Mouse (Mus musculus): ENCODE results near the gene Spg21. TPM values are rescaled to one million over a fixed set of nuclear protein-coding genes. Genes with fewer than 3 reads are reported as not detected.

The Spg21 gene
- polyA plus RNA-seq, 1 experiment = 34.3 TPM

DNA sequence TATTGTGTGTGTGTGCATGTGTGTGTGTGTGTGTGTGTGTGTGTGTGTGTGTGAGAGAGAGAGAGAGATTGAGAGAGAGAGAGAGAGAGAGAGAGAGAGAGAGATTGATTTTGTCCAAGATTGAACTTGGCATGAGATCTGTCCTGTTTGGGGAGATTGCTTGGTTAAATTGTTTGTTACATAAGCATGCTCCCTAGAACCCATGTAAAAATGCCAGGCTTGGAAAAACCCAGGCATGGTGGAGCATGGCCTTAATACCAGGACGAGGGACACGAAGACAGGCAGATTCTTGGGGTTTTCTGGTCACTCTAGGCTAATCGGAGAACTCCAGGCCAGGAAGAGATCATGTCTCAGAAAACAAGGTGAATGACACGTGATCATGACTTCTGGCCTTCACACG, 32.7 kb upstream of the Spg21 start:
- Histone ChIP-seq H3K27me3 (replicated peaks; ENCODE audit: control insufficient read depth, insufficient read depth, low read length) (no peaks in the 10 kb centered on the region), H3K36me3 (ENCODE audit: control insufficient read depth, insufficient read depth, low read length) (no peaks in the 10 kb centered on the region), H3K4me3 (ENCODE audit: insufficient read depth, low read depth, low read length) (no peak overlapping the region), H3K4me1 (ENCODE audit: control insufficient read depth, insufficient read depth, low read length) (peaks cover 17% of the 10 kb centered on the region), H3K27ac (ENCODE audit: insufficient read depth, low read depth, low read length) (peak overlapping the region; percentile 82)
- TF ChIP-seq CTCF (conservative IDR thresholded peaks at IDR 0.05; ENCODE audit: insufficient read depth, insufficient read length, low read depth, low read length) (no peak), POLR2A (IDR thresholded peaks at IDR 0.05; ENCODE audit: low read depth, low read length) (no peak)
- 57% methylated on average over 5 of the region's 5 CpGs for WGBS
- peak; percentile 47 for DNase-seq

DNA sequence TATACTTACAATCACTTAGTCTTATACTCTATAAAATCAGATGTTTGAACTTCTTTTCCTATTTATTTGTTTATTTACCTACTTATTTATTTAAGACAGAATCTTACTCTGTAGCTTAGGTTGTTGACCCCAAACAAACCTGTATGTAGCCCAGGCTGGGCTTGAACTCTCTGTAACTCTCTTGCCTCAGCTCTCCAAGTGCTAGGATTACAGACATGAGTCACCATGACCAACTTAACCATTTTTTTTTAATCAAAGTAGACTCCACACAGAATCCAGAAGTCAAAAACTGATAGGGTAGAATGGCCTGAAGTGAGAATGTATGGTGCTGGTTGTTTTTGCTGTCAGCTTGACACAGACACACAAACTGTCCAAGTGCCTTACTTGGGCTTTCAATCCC, 30.3 kb upstream of the Spg21 start:
- Histone ChIP-seq H3K4me1 (ENCODE audit: control insufficient read depth, insufficient read depth, low read length) (peaks cover 9% of the 10 kb centered on the region), H3K36me3 (ENCODE audit: control insufficient read depth, insufficient read depth, low read length) (no peaks in the 10 kb centered on the region), H3K4me3 (ENCODE audit: insufficient read depth, low read depth, low read length) (no peak overlapping the region), H3K27me3 (replicated peaks; ENCODE audit: control insufficient read depth, insufficient read depth, low read length) (no peaks in the 10 kb centered on the region), H3K27ac (ENCODE audit: insufficient read depth, low read depth, low read length) (no peak overlapping the region)
- TF ChIP-seq CTCF (conservative IDR thresholded peaks at IDR 0.05; ENCODE audit: insufficient read depth, insufficient read length, low read depth, low read length) (no peak), POLR2A (IDR thresholded peaks at IDR 0.05; ENCODE audit: low read depth, low read length) (no peak)
- no peak for DNase-seq

DNA sequence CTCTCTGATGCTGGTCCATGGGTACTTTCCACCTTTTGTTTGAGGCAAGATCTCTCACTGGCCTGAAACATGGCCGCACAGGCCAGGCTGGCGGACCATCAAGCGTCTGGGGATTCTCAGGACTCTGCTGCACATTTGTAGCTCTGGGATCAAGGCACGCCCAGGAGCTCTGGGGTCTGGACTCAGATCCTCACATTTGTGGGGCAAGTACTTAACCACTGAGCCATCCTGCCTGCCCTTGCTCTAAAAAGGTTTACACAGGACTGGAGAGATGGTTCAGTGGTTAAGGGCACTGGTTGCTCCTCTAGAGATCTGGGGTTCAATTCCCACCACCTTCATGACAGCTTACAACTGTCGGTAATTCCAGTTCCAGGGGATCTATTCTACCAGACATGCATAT, 29.8 kb upstream of the Spg21 start:
- H3K27ac ChIP-seq (ENCODE audit: insufficient read depth, low read depth, low read length) = no peak overlapping the region
- TF ChIP-seq CTCF (conservative IDR thresholded peaks at IDR 0.05; ENCODE audit: insufficient read depth, insufficient read length, low read depth, low read length) (no peak), POLR2A (IDR thresholded peaks at IDR 0.05; ENCODE audit: low read depth, low read length) (no peak)
- no peaks in the 10 kb centered on the region for H3K36me3 ChIP-seq (ENCODE audit: control insufficient read depth, insufficient read depth, low read length)
- WGBS = 95% methylated on average over 5 of the region's 5 CpGs
- DNase-seq = no peak
- H3K4me3 ChIP-seq (ENCODE audit: insufficient read depth, low read depth, low read length) = no peak overlapping the region
- H3K27me3 ChIP-seq (replicated peaks; ENCODE audit: control insufficient read depth, insufficient read depth, low read length) = no peaks in the 10 kb centered on the region
- peaks cover 9% of the 10 kb centered on the region for H3K4me1 ChIP-seq (ENCODE audit: control insufficient read depth, insufficient read depth, low read length)

DNA sequence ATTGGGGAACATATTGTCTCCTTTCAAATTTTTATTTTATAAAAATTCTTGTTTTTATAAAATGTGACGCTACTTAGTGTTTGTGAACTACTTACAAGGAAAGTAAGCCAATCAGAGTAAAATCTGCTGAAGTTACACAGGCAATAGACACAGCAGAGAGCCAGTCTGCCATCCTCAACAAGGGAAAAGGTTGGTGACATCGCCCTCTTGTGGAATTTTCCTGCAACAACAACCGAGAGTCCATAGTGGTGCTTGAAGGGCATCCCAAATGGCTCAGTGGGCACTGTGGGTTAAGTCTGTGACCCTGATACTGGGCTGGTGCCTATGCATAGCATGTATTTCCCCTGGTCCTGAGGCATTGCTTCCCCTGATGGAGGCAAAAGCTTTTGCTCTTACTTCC, 28.5 kb upstream of the Spg21 start:
- Histone ChIP-seq H3K36me3 (ENCODE audit: control insufficient read depth, insufficient read depth, low read length) (no peaks in the 10 kb centered on the region), H3K27me3 (replicated peaks; ENCODE audit: control insufficient read depth, insufficient read depth, low read length) (no peaks in the 10 kb centered on the region), H3K4me1 (ENCODE audit: control insufficient read depth, insufficient read depth, low read length) (peaks cover 7% of the 10 kb centered on the region; the same call in 1 of the 2 replicates), H3K4me3 (ENCODE audit: insufficient read depth, low read depth, low read length) (no peak overlapping the region), H3K27ac (ENCODE audit: insufficient read depth, low read depth, low read length) (no peak overlapping the region)
- WGBS = 2% methylated on average over 3 of the region's 3 CpGs
- peak; percentile 92 for DNase-seq
- TF ChIP-seq POLR2A (IDR thresholded peaks at IDR 0.05; ENCODE audit: low read depth, low read length) (no peak), CTCF (conservative IDR thresholded peaks at IDR 0.05; ENCODE audit: insufficient read depth, insufficient read length, low read depth, low read length) (peak; percentile 92)

DNA sequence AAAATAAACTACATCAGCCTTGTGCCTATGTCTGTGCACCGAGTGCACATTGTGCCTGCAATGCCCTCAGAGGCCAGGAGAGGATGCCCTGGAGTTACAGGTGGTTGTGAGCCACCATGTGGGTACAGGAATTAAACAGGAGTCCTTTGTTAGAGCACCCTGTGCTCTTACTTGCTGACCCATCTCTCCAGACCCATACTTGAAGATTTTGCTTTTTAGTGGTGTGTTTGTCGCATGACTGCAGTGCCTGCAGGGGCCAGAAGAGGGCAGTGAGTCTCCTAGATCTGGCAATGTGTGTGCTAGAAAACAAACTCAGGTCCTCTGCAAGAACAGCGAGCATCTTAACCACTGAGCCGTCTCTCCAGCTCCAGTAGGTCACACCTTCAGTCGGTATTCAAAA, 26.6 kb upstream of the Spg21 start:
- DNase-seq = peak; percentile 58
- WGBS = 76% methylated on average over 5 of the region's 5 CpGs
- Histone ChIP-seq H3K27me3 (replicated peaks; ENCODE audit: control insufficient read depth, insufficient read depth, low read length) (no peaks in the 10 kb centered on the region), H3K36me3 (ENCODE audit: control insufficient read depth, insufficient read depth, low read length) (no peaks in the 10 kb centered on the region), H3K4me3 (ENCODE audit: insufficient read depth, low read depth, low read length) (no peak overlapping the region), H3K4me1 (ENCODE audit: control insufficient read depth, insufficient read depth, low read length) (peaks cover 2% of the 10 kb centered on the region; the same call in 1 of the 2 replicates), H3K27ac (ENCODE audit: insufficient read depth, low read depth, low read length) (no peak overlapping the region)
- TF ChIP-seq CTCF (conservative IDR thresholded peaks at IDR 0.05; ENCODE audit: insufficient read depth, insufficient read length, low read depth, low read length) (peak; percentile 56), POLR2A (IDR thresholded peaks at IDR 0.05; ENCODE audit: low read depth, low read length) (no peak)

DNA sequence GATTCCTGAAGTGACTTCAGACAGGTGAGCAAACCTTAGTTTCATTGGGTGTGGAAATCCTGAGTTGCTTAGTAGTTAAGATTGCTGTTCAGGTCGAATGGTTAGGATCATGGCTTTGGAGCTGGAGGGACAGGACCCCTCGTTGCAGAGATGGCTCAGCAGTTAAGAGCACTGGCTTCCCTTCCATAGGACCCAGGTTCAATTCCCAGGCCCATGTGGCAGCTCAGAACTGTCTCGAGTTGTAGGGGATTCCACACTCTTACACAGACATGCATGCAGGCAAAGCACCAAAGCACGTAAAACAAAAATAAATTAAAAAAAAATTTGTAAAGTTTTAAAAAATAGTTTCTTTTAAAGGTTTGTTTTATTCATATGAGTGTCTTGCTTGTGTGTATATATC, 25.5 kb upstream of the Spg21 start:
- no peak for TF ChIP-seq POLR2A (IDR thresholded peaks at IDR 0.05; ENCODE audit: low read depth, low read length)
- no peak for TF ChIP-seq CTCF (conservative IDR thresholded peaks at IDR 0.05; ENCODE audit: insufficient read depth, insufficient read length, low read depth, low read length)
- Histone ChIP-seq H3K27me3 (replicated peaks; ENCODE audit: control insufficient read depth, insufficient read depth, low read length) (no peaks in the 10 kb centered on the region), H3K27ac (ENCODE audit: insufficient read depth, low read depth, low read length) (no peak overlapping the region), H3K4me3 (ENCODE audit: insufficient read depth, low read depth, low read length) (no peak overlapping the region), H3K4me1 (ENCODE audit: control insufficient read depth, insufficient read depth, low read length) (peaks cover 2% of the 10 kb centered on the region; the same call in 1 of the 2 replicates), H3K36me3 (ENCODE audit: control insufficient read depth, insufficient read depth, low read length) (no peaks in the 10 kb centered on the region)
- DNase-seq = no peak
- WGBS = 66% methylated on average over 4 of the region's 4 CpGs

DNA sequence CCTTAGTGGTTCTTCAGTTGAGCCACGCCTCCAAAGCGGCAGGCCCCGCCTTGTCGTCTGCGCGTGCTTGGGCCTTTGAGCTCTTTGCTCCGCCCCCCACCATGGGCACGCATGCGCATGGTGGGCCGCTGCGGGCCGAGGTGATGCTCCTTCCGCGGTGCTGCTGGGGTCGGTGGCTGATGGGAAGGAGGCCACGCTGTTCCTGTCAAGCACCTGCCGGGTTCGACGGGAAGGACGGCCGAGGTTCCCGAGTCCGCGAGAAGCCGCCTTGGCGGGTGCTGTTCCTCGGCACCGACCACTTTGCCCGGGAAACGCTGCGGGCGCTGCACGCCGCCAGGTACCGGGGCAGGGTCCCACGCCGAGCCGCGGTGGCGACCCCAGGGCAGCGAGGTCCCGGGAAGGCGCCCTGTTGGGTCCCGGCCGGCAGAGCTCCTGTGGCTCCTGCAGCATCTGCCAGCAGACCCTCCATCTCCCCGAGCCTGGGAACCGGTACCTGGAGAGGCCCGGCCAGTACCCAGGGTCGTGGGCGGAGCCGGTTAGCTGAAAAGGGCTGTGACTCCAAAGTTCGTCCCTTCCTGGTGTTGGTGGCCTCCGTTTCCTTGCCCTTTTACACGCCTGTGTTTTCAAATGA, 25.0 kb upstream of the Spg21 start, which contains the start of gene Mtfmt:
Mtfmt (plus strand) TSS at position 112 of the 631 bp plus-strand sequence.
- Histone ChIP-seq H3K27ac (ENCODE audit: insufficient read depth, low read depth, low read length) (no peak within 1 kb of the TSS), H3K4me1 (ENCODE audit: control insufficient read depth, insufficient read depth, low read length) (peaks cover 2% of the 10 kb centered on the region; the same call in 1 of the 2 replicates), H3K36me3 (ENCODE audit: control insufficient read depth, insufficient read depth, low read length) (no peaks in the 10 kb centered on the region), H3K27me3 (replicated peaks; ENCODE audit: control insufficient read depth, insufficient read depth, low read length) (no peaks in the 10 kb centered on the region), H3K4me3 (ENCODE audit: insufficient read depth, low read depth, low read length) (peak within 1 kb of the TSS; percentile 93)
- TF ChIP-seq POLR2A (IDR thresholded peaks at IDR 0.05; ENCODE audit: low read depth, low read length) (peak; percentile 42), CTCF (conservative IDR thresholded peaks at IDR 0.05; ENCODE audit: insufficient read depth, insufficient read length, low read depth, low read length) (no peak)
- DNase-seq = peak; percentile 97
- WGBS = under 1% methylated on average over 54 of the region's 54 CpGs
